Mouse (Mus musculus) stomach, postnatal 0 days (tissue): ENCODE measurements at regions not wholly inside any gene's neighbourhood (a gene's known extent, or its start where the extent isn't known, plus 50 kb on each side); places are given as distances from the start of the nearest gene placed in this dataset.

ENCODE experiments used
- CTCF ChIP-seq: IDR thresholded peaks from 2 replicates; pipeline ENCODE4 v1.5.1; 2016; ENCODE audit warnings: antibody characterized with exemption, low read depth, mild to moderate bottlenecking, moderate library complexity
- EP300 ChIP-seq: optimal IDR thresholded peaks from 2 replicates; pipeline ENCODE3; 2016; ENCODE audit warnings: antibody characterized with exemption

- TF ChIP-seq CTCF (no peak), EP300 (no peak)
These were observed 113.6 kb upstream of the BC052040 start for GRCm38 (mm10) chr2:115467936-115468335.
